Mouse (Mus musculus) mesoderm, embryonic 11.5 days (tissue): ENCODE measurements at regions not wholly inside any gene's neighbourhood (a gene's known extent, or its start where the extent isn't known, plus 50 kb on each side); places are given as distances from the start of the nearest gene placed in this dataset.

Experiments
- DNase-seq: peaks from one replicate; pipeline ENCODE4 v3.0.0-alpha.2; 2012; ENCODE audit warnings: low read depth, low spot score

GRCm38 (mm10) chr3:47498016-47498415 lies 1050.0 kb upstream of the Pabpc4l start:
- DNase-seq: no peak

GRCm38 (mm10) chr3:47471286-47471685 lies 1023.3 kb upstream of the Pabpc4l start:
- DNase-seq: no peak

GRCm38 (mm10) chr3:47469860-47470259 lies 1021.8 kb upstream of the Pabpc4l start:
- DNase-seq: no peak

- DNase-seq: no peak
Measured at GRCm38 (mm10) chr3:47463556-47463955, 1015.5 kb upstream of the Pabpc4l start.

- DNase-seq: no peak
Measured at GRCm38 (mm10) chr3:47450026-47450425, 1002.0 kb upstream of the Pabpc4l start.

GRCm38 (mm10) chr3:47440403-47440802 lies 992.4 kb upstream of the Pabpc4l start:
- peak; percentile 14 for DNase-seq

- no peak for DNase-seq
Measured at GRCm38 (mm10) chr3:47435551-47435950, 987.5 kb upstream of the Pabpc4l start.

- DNase-seq: no peak
Measured at GRCm38 (mm10) chr3:47424532-47424931, 976.5 kb upstream of the Pabpc4l start.
